Mouse (Mus musculus): Measurements from ENCODE around the gene Abcb5.

DNA sequence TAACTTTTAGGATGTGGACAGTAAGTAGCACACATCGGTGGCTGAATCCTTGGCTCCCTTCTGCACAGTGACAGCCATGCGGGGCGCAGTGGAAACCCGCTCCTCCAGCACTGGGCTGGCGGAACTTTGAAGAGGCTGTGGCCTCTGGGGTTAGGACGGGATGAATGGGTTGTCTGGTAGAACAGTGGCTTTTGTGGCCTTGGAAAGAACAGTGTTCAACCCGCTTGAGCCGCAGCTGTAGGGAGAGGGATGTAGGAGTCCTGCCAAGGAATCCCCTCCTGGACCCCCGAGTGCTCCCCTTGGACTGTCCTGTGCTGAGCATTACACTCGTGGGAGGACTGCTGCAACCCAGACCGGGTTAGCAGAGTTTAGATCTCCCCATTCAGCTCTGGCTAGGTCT is 116.2 kb downstream of the Abcb5 start:
- TF ChIP-seq HCFC1 (IDR thresholded peaks at IDR 0.05; ENCODE audit: borderline replicate concordance, insufficient read depth, low read length) (no peak), CHD2 (IDR thresholded peaks at IDR 0.05; ENCODE audit: low read depth, low read length) (no peak), ZNF384 (IDR thresholded peaks at IDR 0.05; ENCODE audit: low read depth, low read length) (no peak), MAFK (IDR thresholded peaks at IDR 0.05; ENCODE audit: insufficient read depth, low read depth, low read length) (no peak), ZC3H11A (IDR thresholded peaks at IDR 0.05; ENCODE audit: borderline replicate concordance, low read depth, low read length) (no peak)

Data from ES-E14 (cell line).